Mouse (Mus musculus) liver, postnatal 0 days (tissue): ENCODE measurements around the gene Rnf166. TPM values are rescaled to one million over a fixed set of nuclear protein-coding genes. Genes with fewer than 3 reads are reported as not detected.

Experiments
- ATAC-seq: fragments of 200-750 bp; cut with Nextera tagmentation; 2 replicates; pipeline ENCODE4 v1.8.0; 2017; ENCODE audit warnings: mild to moderate bottlenecking, moderate library complexity
- DNase-seq: peaks from one replicate; pipeline ENCODE4 v3.0.0-alpha.2; 2016
- H3K27ac ChIP-seq: fragments of 300-500 bp; sonication (generic); 2 replicates; pipeline ENCODE4 v1.5.1; 2014; ENCODE audit warnings: antibody characterized with exemption, moderate library complexity, mild to moderate bottlenecking, low read depth
- H3K27me3 ChIP-seq: fragments of 300-500 bp; sonication (generic); 2 replicates; pipeline ENCODE4 v1.6.1; 2014; ENCODE audit warnings: low read length, control low read depth, mixed read lengths; ENCODE audit not compliant: insufficient read depth
- H3K36me3 ChIP-seq: fragments of 300-500 bp; sonication (generic); replicated peaks from 2 replicates; pipeline ENCODE4 v1.6.1; 2014; ENCODE audit warnings: mild to moderate bottlenecking, control low read depth, low read length, moderate library complexity, mixed read lengths; ENCODE audit not compliant: insufficient read depth
- H3K4me1 ChIP-seq: fragments of 300-500 bp; sonication (generic); 2 replicates; pipeline ENCODE4 v1.6.1; 2014; ENCODE audit warnings: antibody characterized with exemption, mild to moderate bottlenecking, control low read depth; ENCODE audit not compliant: insufficient read depth
- H3K4me2 ChIP-seq: fragments of 300-500 bp; sonication (generic); 2 replicates; pipeline ENCODE4 v1.6.1; 2014; ENCODE audit warnings: low read depth, mild to moderate bottlenecking, low read length, moderate library complexity, mixed read lengths
- H3K4me3 ChIP-seq: fragments of 300-500 bp; sonication (generic); 2 replicates; pipeline ENCODE4 v1.5.1; 2014; ENCODE audit warnings: low read depth, low read length
- H3K9ac ChIP-seq: fragments of 300-500 bp; sonication (generic); replicated peaks from 2 replicates; pipeline ENCODE4 v1.6.1; 2014; ENCODE audit warnings: mild to moderate bottlenecking, moderate library complexity
- H3K9me3 ChIP-seq: fragments of 300-500 bp; sonication (generic); 2 replicates; pipeline ENCODE4 v1.6.1; 2016; ENCODE audit warnings: mild to moderate bottlenecking, control low read depth, low read length, mixed read lengths
- CTCF ChIP-seq: sonication (generic); IDR thresholded peaks from 2 replicates; pipeline ENCODE4 v1.5.1; 2016; ENCODE audit warnings: antibody characterized with exemption, low read depth
- EP300 ChIP-seq: IDR thresholded peaks from 2 replicates; pipeline ENCODE4 v1.6.1; 2016; ENCODE audit warnings: antibody characterized with exemption, low read depth, mild to moderate bottlenecking
- WGBS: fragments of 180-500 bp; shearing (Covaris S2); extraction: QIAGEN DNeasy Blood & Tissue Kit; methylation state at CpG from one replicate; pipeline ENCODE4 v1.1.7; 2014; ENCODE audit not compliant: insufficient replicate concordance; 5-methylcytosine and 5-hydroxymethylcytosine counted together
- polyA plus RNA-seq: library from polyadenylated mRNA; unstranded; fragments of >200 nt; fragmentation: Nextera tagmentation; extraction: Ambion mirVana; gene quantifications from 2 replicates; pipeline ENCODE4 v1.2.1, GENCODE M21; 2015

Rnf166 gene
- polyA plus RNA-seq, 1 experiment from 2014 or later, result 18.9 TPM

DNA sequence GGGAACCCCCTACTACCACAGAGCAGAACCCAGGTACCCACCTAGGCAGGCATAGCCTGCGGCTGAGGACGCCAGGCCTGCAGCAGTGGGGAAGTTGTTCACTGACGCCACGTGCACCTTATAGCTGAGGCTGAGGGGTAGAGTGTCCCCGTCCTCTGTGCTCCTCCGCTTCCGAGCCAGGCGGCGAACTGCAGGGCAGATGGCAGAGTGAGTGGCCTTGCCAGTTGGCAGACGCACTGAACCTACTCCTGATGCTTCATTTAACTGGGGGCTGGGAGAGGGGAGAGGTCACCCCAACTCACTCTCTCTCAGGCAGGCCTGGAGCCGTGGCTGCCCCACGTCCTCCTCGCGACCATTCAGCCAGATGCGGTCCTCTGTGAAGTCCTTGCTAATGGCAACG is 36.5 kb downstream of the Rnf166 start:
- no peak for TF ChIP-seq EP300
- TF ChIP-seq CTCF, result no peak
- Histone ChIP-seq H3K27ac (no peak overlapping the region), H3K4me3 (no peak overlapping the region), H3K27me3 (no peaks in the 10 kb centered on the region), H3K9me3 (no peaks in the 10 kb centered on the region), H3K36me3 (peaks cover 23% of the 10 kb centered on the region), H3K4me1 (peaks cover 12% of the 10 kb centered on the region), H3K4me2 (no peak overlapping the region), H3K9ac (no peak overlapping the region)
- 85% methylated on average over 16 of the region's 16 CpGs for WGBS
- no peak for DNase-seq
- ATAC-seq, result no peak

DNA sequence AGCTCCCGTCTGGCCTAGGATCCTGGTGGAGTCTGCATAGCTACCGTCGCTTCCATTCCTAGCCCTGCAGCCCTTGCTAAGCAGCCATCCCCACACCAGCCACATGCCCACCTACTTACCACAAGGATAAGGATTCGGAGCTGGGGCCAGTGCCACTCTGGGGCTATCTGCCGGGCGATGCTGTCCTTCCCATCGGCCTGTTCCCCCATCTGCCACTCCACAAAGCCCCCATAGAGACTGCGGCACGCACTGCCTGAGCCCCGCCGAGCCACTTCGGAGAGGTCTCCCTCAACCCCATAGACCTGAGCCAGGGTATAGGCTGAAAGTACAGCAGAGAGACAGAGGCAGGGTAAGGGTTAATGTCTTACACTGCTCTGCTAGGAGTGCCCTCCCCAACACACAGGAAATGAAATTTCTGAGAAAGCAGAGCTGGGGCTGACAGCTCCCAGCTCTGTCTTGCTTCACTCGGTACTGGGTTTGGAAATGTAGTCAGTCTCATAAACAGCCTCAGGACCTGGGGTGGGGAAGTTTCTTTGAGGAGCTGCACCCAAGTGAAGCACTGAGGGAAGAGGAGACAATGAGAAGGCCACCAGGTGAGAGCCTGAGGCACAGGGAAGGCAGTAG is 38.0 kb downstream of the Rnf166 start:
- no peak for TF ChIP-seq EP300
- peaks cover 26% of the 10 kb centered on the region for H3K36me3 ChIP-seq
- peaks cover 16% of the 10 kb centered on the region for H3K4me1 ChIP-seq
- H3K4me2 ChIP-seq, result peak overlapping the region; percentile 44
- no peak for DNase-seq
- peak overlapping the region; percentile 31 for H3K27ac ChIP-seq
- ATAC-seq, result peak; percentile 12; the same call in 1 of the 2 replicates
- no peaks in the 10 kb centered on the region for H3K9me3 ChIP-seq
- H3K27me3 ChIP-seq, result no peaks in the 10 kb centered on the region
- WGBS, result 78% methylated on average over 13 of the region's 13 CpGs
- H3K9ac ChIP-seq, result no peak overlapping the region
- H3K4me3 ChIP-seq, result peak overlapping the region; percentile 19; the same call in 1 of the 2 replicates

GRCm38 (mm10) chr8:122436586-122437125 is 39.2 kb downstream of the Rnf166 start:
- no peak for ATAC-seq
- Histone ChIP-seq H3K4me2 (peak overlapping the region; percentile 44), H3K9ac (no peak overlapping the region), H3K4me3 (no peak overlapping the region), H3K9me3 (no peaks in the 10 kb centered on the region), H3K36me3 (peaks cover 26% of the 10 kb centered on the region), H3K4me1 (peaks cover 21% of the 10 kb centered on the region), H3K27me3 (no peaks in the 10 kb centered on the region), H3K27ac (no peak overlapping the region)
- WGBS, result 62% methylated on average over 20 of the region's 20 CpGs
- DNase-seq, result no peak
- TF ChIP-seq CTCF, result no peak
- no peak for TF ChIP-seq EP300

- Histone ChIP-seq H3K36me3 (peaks cover 26% of the 10 kb centered on the region), H3K9me3 (no peaks in the 10 kb centered on the region), H3K27me3 (no peaks in the 10 kb centered on the region), H3K4me2 (0 out of 2 replicates have a peak overlapping the region, but pooled peaks have one; percentile 44), H3K4me3 (no peak overlapping the region), H3K27ac (no peak overlapping the region), H3K4me1 (peaks cover 23% of the 10 kb centered on the region), H3K9ac (no peak overlapping the region)
- DNase-seq (no peak), ATAC-seq (no peak)
- no peak for TF ChIP-seq EP300
- no peak for TF ChIP-seq CTCF
- WGBS, result 87% methylated on average over 9 of the region's 9 CpGs
These were observed 39.7 kb downstream of the Rnf166 start for GRCm38 (mm10) chr8:122436146-122436545.

DNA sequence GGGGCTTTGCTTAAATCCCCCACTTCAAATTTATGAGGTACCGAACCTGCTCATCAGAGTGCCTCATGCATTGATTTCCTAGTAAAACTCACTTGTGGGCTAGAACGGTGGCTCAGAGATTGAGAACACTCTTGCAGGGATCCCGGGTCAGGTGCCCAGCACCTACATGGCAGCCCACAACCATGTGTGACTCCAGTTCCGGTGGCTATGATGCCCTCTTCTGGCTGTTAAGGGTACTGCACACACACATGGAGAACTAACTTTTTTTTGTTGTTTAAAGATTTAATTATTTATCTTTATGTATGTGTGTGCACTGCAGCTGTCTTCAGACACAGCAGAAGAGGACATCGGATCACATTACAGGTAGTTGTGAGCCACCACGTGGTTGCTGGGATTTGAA is 40.5 kb downstream of the Rnf166 start:
- no peak overlapping the region for H3K4me3 ChIP-seq
- no peak overlapping the region for H3K27ac ChIP-seq
- WGBS, result 83% methylated on average over 6 of the region's 6 CpGs
- H3K9me3 ChIP-seq, result no peaks in the 10 kb centered on the region
- H3K9ac ChIP-seq, result no peak overlapping the region
- TF ChIP-seq EP300, result no peak
- TF ChIP-seq CTCF, result peak; percentile 59
- H3K27me3 ChIP-seq, result no peaks in the 10 kb centered on the region
- ATAC-seq (no peak), DNase-seq (no peak)
- H3K36me3 ChIP-seq, result peaks cover 26% of the 10 kb centered on the region
- H3K4me2 ChIP-seq, result no peak overlapping the region
- H3K4me1 ChIP-seq, result peaks cover 28% of the 10 kb centered on the region

DNA sequence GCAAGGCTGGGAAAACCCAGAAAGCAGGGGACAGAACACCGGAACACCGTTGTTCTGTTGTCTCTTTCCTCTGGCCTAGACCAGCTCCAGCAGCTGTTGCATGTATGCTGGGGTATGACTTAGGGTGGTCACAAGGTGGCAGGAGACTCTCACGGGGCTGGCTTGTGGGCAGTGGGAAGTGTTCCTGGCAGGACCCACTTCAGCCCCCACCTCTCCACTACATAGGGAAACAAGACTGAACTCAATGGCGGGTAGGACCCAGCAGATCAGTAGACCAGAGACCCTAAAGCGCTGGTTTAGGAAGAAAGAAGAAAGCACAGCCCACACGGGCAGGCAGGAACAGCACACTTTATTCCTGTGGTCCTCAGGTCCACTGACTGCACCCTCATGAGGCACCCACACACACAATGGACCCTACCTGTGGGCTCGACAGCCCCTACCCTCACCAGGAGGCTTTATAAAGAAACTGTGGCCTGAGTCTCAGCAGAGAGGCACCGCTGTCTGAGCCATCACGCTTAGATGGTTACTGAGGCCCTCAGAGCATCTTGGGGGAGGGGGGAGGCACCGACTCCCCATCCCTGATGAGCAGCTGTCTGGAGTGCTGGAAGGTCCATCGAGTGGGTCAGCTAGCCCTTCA is 42.5 kb downstream of the Rnf166 start:
- H3K9me3 ChIP-seq, result no peaks in the 10 kb centered on the region
- peaks cover 28% of the 10 kb centered on the region for H3K4me1 ChIP-seq
- H3K27ac ChIP-seq, result peak overlapping the region; percentile 94
- peaks cover 17% of the 10 kb centered on the region for H3K36me3 ChIP-seq
- H3K4me2 ChIP-seq, result peak overlapping the region; percentile 90
- H3K9ac ChIP-seq, result peak overlapping the region; percentile 76; the same call in 1 of the 2 replicates
- WGBS, result 48% methylated on average over 11 of the region's 11 CpGs
- H3K27me3 ChIP-seq, result no peaks in the 10 kb centered on the region
- ATAC-seq (no peak; the same call in 1 of the 2 replicates), DNase-seq (no peak)
- TF ChIP-seq EP300, result no peak
- peak; percentile 56 for TF ChIP-seq CTCF
- H3K4me3 ChIP-seq, result peak overlapping the region; percentile 66
